Mouse (Mus musculus) left cerebral cortex, postnatal 36 days (tissue): ENCODE measurements around the gene Il25. TPM values are rescaled to one million over a fixed set of nuclear protein-coding genes. Genes with fewer than 3 reads are reported as not detected.
"Not testable (repeated sequence)": the region's sequence is repeated elsewhere in the genome, so short reads cannot be mapped to it uniquely, and the experiment has no call there.

Experiments used
- DNase-seq, 2 experiments: peaks; one replicate each; pipeline ENCODE4 v3.0.0; 2021 to 2022; ENCODE audit warnings: low spot score in 2 of 2, mixed read lengths in 1 of 2
- intact Hi-C: fragments of 180-260 bp; cut with DNase I; formaldehyde crosslinking; loops from one replicate; pipeline ENCODE4 v1.15.1; 2025
- total RNA-seq, 2 experiments: library from RNA; stranded (reverse); gene quantifications; 2 replicates each; pipeline ENCODE4 v1.2.3; 2021

The Il25 gene
- total RNA-seq, 2 experiments from 2014 or later, result not detected

GRCm38 (mm10) chr14:54945975-54946704 lies 13.6 kb downstream of the Il25 start:
- intact Hi-C loops, result no loop called here
- no peak for DNase-seq

- intact Hi-C loops, DNase-seq: not testable (repeated sequence)
Measured at GRCm38 (mm10) chr14:54947008-54947407, 14.5 kb downstream of the Il25 start.

- intact Hi-C loops, result loop anchor here (1.0 kb wide), 1 partner anchor 26 kb away; no protein-coding TSS in a partner anchor
Measured at GRCm38 (mm10) chr14:54948781-54949180, 16.3 kb downstream of the Il25 start.

GRCm38 (mm10) chr14:54950493-54950892 lies 18.0 kb downstream of the Il25 start:
- intact Hi-C loops, result no loop called here
- DNase-seq, result no peak

More at GRCm38 (mm10) chr14:54948781-54949180, 16.3 kb downstream of the Il25 start:
- DNase-seq, result no peak

- intact Hi-C loops, result no loop called here
- no peak for DNase-seq
Measured at GRCm38 (mm10) chr14:54951587-54951986, 19.1 kb downstream of the Il25 start.

GRCm38 (mm10) chr14:54953664-54954206 lies 21.2 kb downstream of the Il25 start:
- intact Hi-C loops, result no loop called here
- DNase-seq, result no peak

- no peak for DNase-seq
- intact Hi-C loops, result no loop called here
Measured at GRCm38 (mm10) chr14:54954474-54954873, 22.0 kb downstream of the Il25 start.

GRCm38 (mm10) chr14:54955481-54955880 lies 23.0 kb downstream of the Il25 start:
- intact Hi-C loops, result no loop called here
- no peak for DNase-seq

GRCm38 (mm10) chr14:54956533-54956932 lies 24.0 kb downstream of the Il25 start:
- intact Hi-C loops, result no loop called here
- no peak for DNase-seq

- intact Hi-C loops, result no loop called here
- DNase-seq, result no peak
Measured at GRCm38 (mm10) chr14:54958503-54958902, 26.0 kb downstream of the Il25 start.

- DNase-seq, result no peak
- intact Hi-C loops, result no loop called here
Measured at GRCm38 (mm10) chr14:54959197-54959596, 26.7 kb downstream of the Il25 start.

- DNase-seq, intact Hi-C loops: not testable (repeated sequence)
Measured at GRCm38 (mm10) chr14:54959853-54960613, 27.5 kb downstream of the Il25 start.

- DNase-seq, result no peak
- intact Hi-C loops, result no loop called here
Measured at GRCm38 (mm10) chr14:54960769-54961168, 28.3 kb downstream of the Il25 start.

- DNase-seq, result no peak
- intact Hi-C loops, result no loop called here
Measured at GRCm38 (mm10) chr14:54961487-54961886, 29.0 kb downstream of the Il25 start.

GRCm38 (mm10) chr14:54962714-54963113 lies 30.2 kb downstream of the Il25 start:
- intact Hi-C loops, result no loop called here
- DNase-seq, result no peak

GRCm38 (mm10) chr14:54963727-54964126 lies 31.2 kb downstream of the Il25 start:
- intact Hi-C loops, result no loop called here
- no peak for DNase-seq

- DNase-seq, result no peak
- intact Hi-C loops, result no loop called here
Measured at GRCm38 (mm10) chr14:54965044-54965443, 32.5 kb downstream of the Il25 start.

- DNase-seq, result no peak
- intact Hi-C loops, result no loop called here
Measured at GRCm38 (mm10) chr14:54965631-54966030, 33.1 kb downstream of the Il25 start.

- no peak for DNase-seq
- intact Hi-C loops, result no loop called here
Measured at GRCm38 (mm10) chr14:54966320-54966977, 34.0 kb downstream of the Il25 start, which contains the start of gene Myh6. TSS of gene Myh6 (minus strand) at chr14:54966927.

- DNase-seq, result no peak
- intact Hi-C loops, result no loop called here
Measured at GRCm38 (mm10) chr14:54967874-54968273, 35.4 kb downstream of the Il25 start.
